Mouse (Mus musculus) limb, embryonic 14.5 days (tissue): ENCODE measurements around the gene Gm4559. TPM values are rescaled to one million over a fixed set of nuclear protein-coding genes. Genes with fewer than 3 reads are reported as not detected.
"Not testable (repeated sequence)": the region's sequence is repeated elsewhere in the genome, so short reads cannot be mapped to it uniquely, and the experiment has no call there.

Experiments
- ATAC-seq: fragments of 200-750 bp; cut with Nextera tagmentation; 2 replicates; pipeline ENCODE4 v1.8.0; 2017; ENCODE audit warnings: low read depth, moderate number of reproducible peaks, moderate TSS enrichment; ENCODE audit not compliant: low FRiP score
- DNase-seq: peaks from one replicate; pipeline ENCODE4 v3.0.0-alpha.2; 2015; ENCODE audit warnings: low spot score
- H3K27ac ChIP-seq: fragments of 300-500 bp; sonication (generic); replicated peaks from 2 replicates; pipeline ENCODE4 v1.5.1; 2014; ENCODE audit warnings: low read depth, mild to moderate bottlenecking, low read length, moderate library complexity, mixed read lengths
- H3K27me3 ChIP-seq: fragments of 300-500 bp; sonication (generic); 2 replicates; pipeline ENCODE4 v1.6.1; 2014; ENCODE audit warnings: low read length, mixed read lengths; ENCODE audit not compliant: control insufficient read depth, insufficient read depth
- H3K36me3 ChIP-seq: fragments of 300-500 bp; sonication (generic); 2 replicates; pipeline ENCODE4 v1.6.1; 2014; ENCODE audit warnings: mild to moderate bottlenecking, low read length, moderate library complexity, mixed read lengths; ENCODE audit not compliant: control insufficient read depth, insufficient read depth
- H3K4me1 ChIP-seq: fragments of 300-500 bp; sonication (generic); 2 replicates; pipeline ENCODE4 v1.6.1; 2014; ENCODE audit warnings: antibody characterized with exemption, low read length, mixed read lengths; ENCODE audit not compliant: control insufficient read depth, insufficient read depth
- H3K4me2 ChIP-seq: fragments of 300-500 bp; sonication (generic); replicated peaks from 2 replicates; pipeline ENCODE4 v1.6.1; 2014; ENCODE audit warnings: low read depth, mild to moderate bottlenecking, low read length, moderate library complexity; ENCODE audit not compliant: severe bottlenecking
- H3K4me3 ChIP-seq: fragments of 300-500 bp; sonication (generic); replicated peaks from 2 replicates; pipeline ENCODE4 v1.5.1; 2014; ENCODE audit warnings: low read length
- H3K9ac ChIP-seq: fragments of 300-500 bp; sonication (generic); 2 replicates; pipeline ENCODE4 v1.6.1; 2014; ENCODE audit warnings: mild to moderate bottlenecking, low read depth, low read length, moderate library complexity; ENCODE audit not compliant: severe bottlenecking
- H3K9me3 ChIP-seq: fragments of 300-500 bp; sonication (generic); 2 replicates; pipeline ENCODE4 v1.6.1; 2016; ENCODE audit warnings: low read length; ENCODE audit not compliant: control insufficient read depth
- POLR2A ChIP-seq: fragments of 200-500 bp; IDR thresholded peaks from 2 replicates; pipeline ENCODE4 v1.8.0; 2012; ENCODE audit warnings: inconsistent platforms, mild to moderate bottlenecking, moderate library complexity, borderline replicate concordance; ENCODE audit not compliant: insufficient read depth, insufficient read length; ENCODE audit errors: extremely low read depth
- WGBS: fragments of 180-500 bp; shearing (Covaris S2); extraction: QIAGEN DNeasy Blood & Tissue Kit; methylation state at CpG from one replicate; pipeline ENCODE4 v1.1.7; 2014; 5-methylcytosine and 5-hydroxymethylcytosine counted together
- polyA plus RNA-seq, 2 experiments: library from polyadenylated mRNA; depleted of rRNA in 1 of 2; stranded (reverse) in 1 of 2; unstranded in 1 of 2; fragments of >200 nt; fragmentation: Nextera tagmentation in 1 of 2; extraction: Ambion mirVana in 1 of 2; gene quantifications; 2 replicates each; pipeline versions ENCODE4 v1.2.1 to v1.2.3; 2012 to 2014

Gm4559 gene
- polyA plus RNA-seq, 2 experiments, result not detected

DNA sequence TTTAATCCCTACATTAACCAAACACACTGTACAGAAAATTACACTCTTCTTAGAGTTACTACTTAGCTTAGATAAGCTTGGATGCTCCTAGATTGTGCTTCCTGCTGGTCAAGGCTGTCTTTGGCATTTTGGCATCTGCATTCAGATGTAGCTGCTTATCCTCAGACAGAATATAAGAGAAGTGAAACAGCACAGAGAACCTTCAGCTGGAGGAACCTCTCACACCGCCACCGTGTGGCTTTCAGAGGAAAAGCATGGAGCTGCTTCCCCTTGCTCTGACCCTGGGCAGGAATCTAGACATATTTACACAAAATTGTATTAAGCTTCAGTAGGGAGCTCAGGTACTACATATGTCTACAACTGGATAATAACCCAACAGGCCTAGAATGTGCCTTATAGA, 18.6 kb downstream of the Gm4559 start:
- H3K36me3 ChIP-seq, result no peaks in the 10 kb centered on the region
- H3K9ac ChIP-seq, result no peak overlapping the region
- no peaks in the 10 kb centered on the region for H3K27me3 ChIP-seq
- DNase-seq (peak; percentile 49), ATAC-seq (no peak)
- H3K4me1 ChIP-seq, result no peaks in the 10 kb centered on the region
- H3K27ac ChIP-seq, result no peak overlapping the region
- no peaks in the 10 kb centered on the region for H3K9me3 ChIP-seq
- no peak for TF ChIP-seq POLR2A
- WGBS, result 5% methylated on average over 2 of the region's 2 CpGs
- no peak overlapping the region for H3K4me2 ChIP-seq
- H3K4me3 ChIP-seq, result no peak overlapping the region

DNA sequence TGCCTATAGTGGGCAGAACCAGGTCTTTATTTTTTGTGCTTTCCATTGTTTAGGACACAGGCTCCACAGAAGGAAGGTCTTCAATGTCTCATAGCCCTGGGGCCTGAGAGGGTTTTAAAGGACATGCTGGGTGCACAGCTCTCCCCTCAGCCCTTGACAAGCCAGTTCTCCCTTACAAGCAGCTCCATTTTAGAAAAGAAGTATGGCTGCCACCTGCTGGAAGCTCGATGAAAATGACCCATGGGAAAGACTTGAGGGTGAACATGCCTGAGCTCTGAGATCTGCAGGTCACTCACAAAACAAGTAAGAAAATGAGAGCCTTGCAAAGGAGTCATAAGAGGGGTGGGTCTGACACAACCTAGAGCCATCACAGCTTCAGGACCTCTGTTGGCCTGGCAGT, 24.3 kb downstream of the Gm4559 start:
- H3K4me1 ChIP-seq, result no peaks in the 10 kb centered on the region
- no peak overlapping the region for H3K27ac ChIP-seq
- TF ChIP-seq POLR2A, result no peak
- ATAC-seq, result no peak
- peak; percentile 26 for DNase-seq
- no peak overlapping the region for H3K4me3 ChIP-seq
- no peaks in the 10 kb centered on the region for H3K27me3 ChIP-seq
- WGBS, result 0% methylated on average over 1 of the region's 1 CpGs
- H3K36me3 ChIP-seq, result no peaks in the 10 kb centered on the region
- no peak overlapping the region for H3K4me2 ChIP-seq
- H3K9me3 ChIP-seq, result no peaks in the 10 kb centered on the region
- no peak overlapping the region for H3K9ac ChIP-seq

DNA sequence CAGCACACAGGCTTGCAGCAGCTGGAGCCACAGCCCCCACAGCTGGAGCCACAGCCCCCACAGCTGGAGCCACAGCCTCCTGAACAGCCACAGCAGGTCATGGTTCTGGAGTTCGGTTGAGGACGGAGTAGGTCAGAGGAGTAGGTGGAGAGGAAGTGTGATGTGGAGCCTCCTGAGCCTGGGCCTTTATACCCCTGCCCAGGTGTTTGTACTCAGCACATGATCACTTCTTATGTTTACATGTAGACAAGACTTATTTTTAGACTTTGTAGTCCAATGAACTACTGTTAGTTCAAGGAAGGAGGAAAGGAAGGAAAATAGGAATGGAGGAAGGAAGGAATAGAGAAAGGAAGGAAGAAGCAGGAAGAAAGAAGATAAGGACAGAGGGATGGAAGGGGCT, 33.2 kb downstream of the Gm4559 start, which contains the start of gene Gm40460:
Gene Gm40460 (minus strand): TSS at position 101 of the 400 bp plus-strand sequence.
- TF ChIP-seq POLR2A, result no peak
- no peaks in the 10 kb centered on the region for H3K9me3 ChIP-seq
- H3K4me1 ChIP-seq, result no peaks in the 10 kb centered on the region
- no peak within 1 kb of the TSS for H3K27ac ChIP-seq
- DNase-seq (no peak), ATAC-seq (no peak)
- 28% methylated on average over 2 of the region's 2 CpGs for WGBS
- no peaks in the 10 kb centered on the region for H3K27me3 ChIP-seq
- no peak within 1 kb of the TSS for H3K9ac ChIP-seq
- H3K4me2 ChIP-seq, result no peak within 1 kb of the TSS
- H3K36me3 ChIP-seq, result no peaks in the 10 kb centered on the region
- no peak within 1 kb of the TSS for H3K4me3 ChIP-seq

DNA sequence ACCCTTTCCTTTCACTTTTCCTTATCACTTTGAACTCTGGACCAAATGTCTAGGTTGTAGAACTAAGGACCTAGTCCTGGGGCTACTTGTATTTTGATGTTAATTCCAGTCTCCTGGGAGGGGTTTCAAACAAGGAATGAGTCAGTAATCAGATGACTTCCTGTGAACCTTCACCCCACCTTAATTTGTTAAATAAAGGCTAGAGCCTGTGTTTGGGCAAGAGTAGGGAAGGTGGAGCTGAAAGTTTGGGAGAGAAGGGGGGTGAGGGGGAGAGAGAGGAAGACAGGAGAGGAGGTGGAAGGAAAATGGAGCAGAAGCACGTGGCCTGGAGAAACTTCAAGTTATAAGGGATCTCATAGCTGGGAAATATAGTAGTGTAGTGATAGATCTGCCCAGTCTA, 42.6 kb downstream of the Gm4559 start:
- H3K4me1 ChIP-seq, result no peaks in the 10 kb centered on the region

DNA sequence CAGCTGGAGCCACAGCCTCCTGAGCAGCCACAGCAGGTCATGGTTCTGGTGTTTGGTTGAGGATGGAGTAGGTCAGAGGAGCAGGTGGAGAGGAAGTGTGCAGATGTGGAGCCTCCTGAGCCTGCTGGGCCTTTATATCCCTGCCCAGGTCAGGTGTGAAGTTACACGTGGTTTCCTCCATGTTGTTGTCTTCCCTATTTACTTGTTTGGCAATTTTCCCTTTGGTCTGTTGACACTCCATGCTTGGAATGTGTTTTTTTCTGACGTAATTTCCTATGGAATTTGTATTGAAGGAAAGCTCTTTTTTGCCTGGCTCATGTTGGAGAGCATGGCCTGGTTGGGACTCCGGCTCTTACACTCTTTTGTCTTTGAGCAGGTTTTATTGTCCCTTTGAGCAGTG, 44.3 kb downstream of the Gm4559 start, which contains the start of gene Krtap5-5:
Gene Krtap5-5 (minus strand): TSS at position 101 of the 400 bp plus-strand sequence.
- 43% methylated on average over 3 of the region's 3 CpGs for WGBS
- H3K27ac ChIP-seq, H3K36me3 ChIP-seq, H3K4me3 ChIP-seq, H3K4me1 ChIP-seq, H3K4me2 ChIP-seq, H3K27me3 ChIP-seq, H3K9ac ChIP-seq, DNase-seq, H3K9me3 ChIP-seq, ATAC-seq: not testable (repeated sequence)

More for the DNA sequence above, 42.6 kb downstream of the Gm4559 start:
- Histone ChIP-seq H3K4me3 (no peak overlapping the region), H3K4me2 (no peak overlapping the region), H3K27ac (no peak overlapping the region), H3K36me3 (no peaks in the 10 kb centered on the region), H3K9ac (no peak overlapping the region), H3K9me3 (no peaks in the 10 kb centered on the region), H3K27me3 (no peaks in the 10 kb centered on the region)
- ATAC-seq, result no peak
- TF ChIP-seq POLR2A, result no peak
- 20% methylated on average over 1 of the region's 1 CpGs for WGBS
- no peak for DNase-seq

DNA sequence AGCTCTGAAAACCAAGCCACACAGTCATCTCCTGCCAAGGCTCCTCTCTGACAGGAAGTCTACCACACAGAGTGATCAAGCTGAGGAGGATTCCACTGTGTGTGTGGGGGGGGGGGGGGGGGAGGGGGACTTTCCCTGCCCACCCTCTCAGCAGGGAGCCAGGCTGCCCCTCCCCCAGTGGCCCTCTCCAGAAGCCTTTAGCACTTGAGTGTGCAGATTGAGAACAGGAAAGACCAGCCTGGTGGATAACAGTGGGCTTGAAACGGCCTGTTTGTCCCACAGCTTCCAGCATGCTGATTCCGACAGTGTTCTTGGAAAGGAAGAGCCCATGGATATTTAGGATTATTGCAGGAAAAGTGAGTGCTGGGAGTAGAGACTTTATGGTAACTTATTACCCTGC, 49.6 kb downstream of the Gm4559 start:
- no peak overlapping the region for H3K4me2 ChIP-seq
- H3K4me1 ChIP-seq, result no peaks in the 10 kb centered on the region
- no peaks in the 10 kb centered on the region for H3K36me3 ChIP-seq
- TF ChIP-seq POLR2A, result no peak
- no peak for ATAC-seq
- no peak for DNase-seq
- H3K9ac ChIP-seq, result no peak overlapping the region
- H3K27me3 ChIP-seq, result no peaks in the 10 kb centered on the region
- no peaks in the 10 kb centered on the region for H3K9me3 ChIP-seq
- no peak overlapping the region for H3K27ac ChIP-seq
- WGBS, result 35% methylated on average over 2 of the region's 2 CpGs
- no peak overlapping the region for H3K4me3 ChIP-seq

Other genes starting within 250 kb of the Gm4559 start
- gene Mob2, start 213.3 kb downstream of the Gm4559 start, polyA plus RNA-seq (2012; rRNA removed), result 55.2 and 56.2 TPM in 2 replicates
- 73.6 and 76.9 TPM in 2 replicates for gene Mob2, start 213.3 kb downstream of the Gm4559 start, polyA plus RNA-seq (2014; fragmentation: Nextera tagmentation; extraction: Ambion mirVana)
- gene Dusp8, start 178.5 kb downstream of the Gm4559 start, polyA plus RNA-seq (2012; rRNA removed), result 4.1 and 5.4 TPM in 2 replicates
- gene Dusp8, start 178.5 kb downstream of the Gm4559 start, polyA plus RNA-seq (2014; fragmentation: Nextera tagmentation; extraction: Ambion mirVana), result 3.5 TPM in 2 replicates
- gene Gm45618, start 153.6 kb downstream of the Gm4559 start, polyA plus RNA-seq (2012; rRNA removed), result not detected in 2 replicates
- not detected in 2 replicates for gene Gm45618, start 153.6 kb downstream of the Gm4559 start, polyA plus RNA-seq (2014; fragmentation: Nextera tagmentation; extraction: Ambion mirVana)
- gene Gm39115, start 138.3 kb downstream of the Gm4559 start, polyA plus RNA-seq (2012; rRNA removed), result not detected in 2 replicates
- gene Gm39115, start 138.3 kb downstream of the Gm4559 start, polyA plus RNA-seq (2014; fragmentation: Nextera tagmentation; extraction: Ambion mirVana), result not detected in 2 replicates
- not detected in 2 replicates for gene Gm45337, start 129.8 kb downstream of the Gm4559 start, polyA plus RNA-seq (2012; rRNA removed)
- gene Gm45337, start 129.8 kb downstream of the Gm4559 start, polyA plus RNA-seq (2014; fragmentation: Nextera tagmentation; extraction: Ambion mirVana), result not detected in 2 replicates
- gene Gm29735, start 117.2 kb downstream of the Gm4559 start, polyA plus RNA-seq (2012; rRNA removed), result not detected in 2 replicates
- gene Gm29735, start 117.2 kb downstream of the Gm4559 start, polyA plus RNA-seq (2014; fragmentation: Nextera tagmentation; extraction: Ambion mirVana), result not detected in 2 replicates
- gene Gm4553, start 108.6 kb downstream of the Gm4559 start, polyA plus RNA-seq (2012; rRNA removed), result not detected in 2 replicates
- gene Gm4553, start 108.6 kb downstream of the Gm4559 start, polyA plus RNA-seq (2014; fragmentation: Nextera tagmentation; extraction: Ambion mirVana), result not detected in 2 replicates
- not detected in 2 replicates for gene Krtap5-2, start 98.4 kb downstream of the Gm4559 start, polyA plus RNA-seq (2012; rRNA removed)
- not detected in 2 replicates for gene Krtap5-2, start 98.4 kb downstream of the Gm4559 start, polyA plus RNA-seq (2014; fragmentation: Nextera tagmentation; extraction: Ambion mirVana)
- not detected in 2 replicates for gene Gm10153, start 84.0 kb downstream of the Gm4559 start, polyA plus RNA-seq (2012; rRNA removed)
- gene Gm10153, start 84.0 kb downstream of the Gm4559 start, polyA plus RNA-seq (2014; fragmentation: Nextera tagmentation; extraction: Ambion mirVana), result not detected in 2 replicates
- gene Krtap5-3, start 73.0 kb downstream of the Gm4559 start, polyA plus RNA-seq (2012; rRNA removed), result not detected in 2 replicates
- not detected in 2 replicates for gene Krtap5-3, start 73.0 kb downstream of the Gm4559 start, polyA plus RNA-seq (2014; fragmentation: Nextera tagmentation; extraction: Ambion mirVana)
- gene Gm7579, start 62.5 kb downstream of the Gm4559 start, polyA plus RNA-seq (2012; rRNA removed), result not detected in 2 replicates
- gene Gm7579, start 62.5 kb downstream of the Gm4559 start, polyA plus RNA-seq (2014; fragmentation: Nextera tagmentation; extraction: Ambion mirVana), result not detected in 2 replicates
- gene Krtap5-5, start 44.4 kb downstream of the Gm4559 start, polyA plus RNA-seq (2012; rRNA removed), result not detected in 2 replicates
- gene Krtap5-5, start 44.4 kb downstream of the Gm4559 start, polyA plus RNA-seq (2014; fragmentation: Nextera tagmentation; extraction: Ambion mirVana), result not detected in 2 replicates
- not detected in 2 replicates for gene Gm40460, start 33.3 kb downstream of the Gm4559 start, polyA plus RNA-seq (2012; rRNA removed)
- not detected in 2 replicates for gene Gm40460, start 33.3 kb downstream of the Gm4559 start, polyA plus RNA-seq (2014; fragmentation: Nextera tagmentation; extraction: Ambion mirVana)
- not detected in 2 replicates for gene Gm2431, start 16.0 kb downstream of the Gm4559 start, polyA plus RNA-seq (2012; rRNA removed)
- gene Gm2431, start 16.0 kb downstream of the Gm4559 start, polyA plus RNA-seq (2014; fragmentation: Nextera tagmentation; extraction: Ambion mirVana), result not detected in 2 replicates
- gene Krtap5-1, start 22.8 kb upstream of the Gm4559 start, polyA plus RNA-seq (2012; rRNA removed), result not detected in 2 replicates
- gene Krtap5-1, start 22.8 kb upstream of the Gm4559 start, polyA plus RNA-seq (2014; fragmentation: Nextera tagmentation; extraction: Ambion mirVana), result not detected in 2 replicates
- gene Krtap5-4, start 29.2 kb upstream of the Gm4559 start, polyA plus RNA-seq (2012; rRNA removed), result not detected in 2 replicates
- not detected in 2 replicates for gene Krtap5-4, start 29.2 kb upstream of the Gm4559 start, polyA plus RNA-seq (2014; fragmentation: Nextera tagmentation; extraction: Ambion mirVana)
- 2.1 and 2.4 TPM in 2 replicates for gene Ifitm10, start 99.4 kb upstream of the Gm4559 start, polyA plus RNA-seq (2012; rRNA removed)
- gene Ifitm10, start 99.4 kb upstream of the Gm4559 start, polyA plus RNA-seq (2014; fragmentation: Nextera tagmentation; extraction: Ambion mirVana), result 2.0 and 2.5 TPM in 2 replicates
- 0.09 TPM in 1 of 2 replicates, not detected in the other for gene Gm49369, start 108.3 kb upstream of the Gm4559 start, polyA plus RNA-seq (2012; rRNA removed)
- gene Gm49369, start 108.3 kb upstream of the Gm4559 start, polyA plus RNA-seq (2014; fragmentation: Nextera tagmentation; extraction: Ambion mirVana), result not detected in 2 replicates
- gene Ctsd, start 113.7 kb upstream of the Gm4559 start, polyA plus RNA-seq (2012; rRNA removed), result 237 and 274 TPM in 2 replicates
- 334 and 354 TPM in 2 replicates for gene Ctsd, start 113.7 kb upstream of the Gm4559 start, polyA plus RNA-seq (2014; fragmentation: Nextera tagmentation; extraction: Ambion mirVana)
- gene Syt8, start 160.5 kb upstream of the Gm4559 start, polyA plus RNA-seq (2012; rRNA removed), result 4.9 and 7.3 TPM in 2 replicates
- 1.5 and 2.0 TPM in 2 replicates for gene Syt8, start 160.5 kb upstream of the Gm4559 start, polyA plus RNA-seq (2014; fragmentation: Nextera tagmentation; extraction: Ambion mirVana)
- 60.8 and 156 TPM in 2 replicates for gene Tnni2, start 167.4 kb upstream of the Gm4559 start, polyA plus RNA-seq (2012; rRNA removed)
- gene Tnni2, start 167.4 kb upstream of the Gm4559 start, polyA plus RNA-seq (2014; fragmentation: Nextera tagmentation; extraction: Ambion mirVana), result 76.8 and 134 TPM in 2 replicates
- 102 TPM in 2 replicates for gene Lsp1, start 186.4 kb upstream of the Gm4559 start, polyA plus RNA-seq (2012; rRNA removed)
- 45.8 and 48.0 TPM in 2 replicates for gene Lsp1, start 186.4 kb upstream of the Gm4559 start, polyA plus RNA-seq (2014; fragmentation: Nextera tagmentation; extraction: Ambion mirVana)
- 42.5 and 114 TPM in 2 replicates for gene Tnnt3, start 224.5 kb upstream of the Gm4559 start, polyA plus RNA-seq (2012; rRNA removed)
- gene Tnnt3, start 224.5 kb upstream of the Gm4559 start, polyA plus RNA-seq (2014; fragmentation: Nextera tagmentation; extraction: Ambion mirVana), result 101 and 183 TPM in 2 replicates